8 mouse cellular contexts compared by ENCODE assay signal in the genomic region with DNA sequence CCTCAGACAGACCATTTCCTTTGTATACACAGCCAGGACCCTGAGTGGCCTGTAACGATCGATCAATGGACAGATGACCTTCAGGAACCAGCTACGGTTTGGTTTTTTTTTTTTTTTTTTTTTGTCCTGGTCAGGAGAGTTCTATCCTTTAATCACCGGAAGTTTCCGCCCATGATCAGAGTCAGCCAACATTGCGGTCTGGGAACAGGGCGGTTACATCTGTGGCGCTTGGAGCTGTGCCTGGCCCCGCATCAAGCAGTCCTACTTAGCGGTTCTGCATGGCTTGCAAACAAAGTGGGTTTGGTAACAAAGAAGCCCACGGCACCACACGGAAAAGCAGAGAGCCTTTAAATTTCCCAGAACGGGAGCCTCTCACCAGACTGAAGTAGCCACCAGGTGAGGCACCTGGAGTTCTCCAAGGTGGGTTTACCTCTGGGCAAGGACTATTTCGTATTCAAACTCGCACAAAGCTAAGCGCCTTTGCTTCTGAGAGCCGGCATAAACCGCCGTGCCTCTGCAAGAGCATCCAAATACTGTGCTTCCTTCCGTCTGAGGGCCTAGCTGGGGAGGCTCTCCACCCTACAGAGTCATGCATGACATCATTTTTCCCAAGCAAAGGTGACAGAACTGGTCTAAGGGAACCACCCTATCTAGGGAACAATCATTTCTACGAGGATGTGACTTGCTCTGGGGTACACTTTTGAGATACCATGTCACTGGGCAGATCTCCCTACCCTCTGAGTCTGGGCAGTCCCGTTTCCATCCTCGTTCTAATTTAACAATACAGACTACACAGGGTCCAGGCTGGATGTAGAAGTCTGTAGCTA. TPM values are rescaled to one million over a fixed set of nuclear protein-coding genes. Genes with fewer than 3 reads are reported as not detected.
DNase-seq lines count a peak whose midpoint lies in the region; ATAC-seq and TF ChIP-seq lines count a peak whose summit lies in the region.

No protein-coding gene starts in this region.

- peak overlapping the region; percentile 66 for H3K27ac ChIP-seq in layer of hippocampus, adult 2 months
- H3K27ac ChIP-seq in embryonic facial prominence, embryonic 12.5 days, result 0 out of 2 replicates have a peak overlapping the region, but pooled peaks have one; percentile 4
- H3K27ac ChIP-seq in hindbrain, embryonic 16.5 days (ENCODE audit: low read depth, low read length), result peak overlapping the region; percentile 72
- H3K27ac ChIP-seq in liver, postnatal 0 days (ENCODE audit: low read depth), result no peak overlapping the region
- H3K27ac ChIP-seq in stomach, embryonic 14.5 days (ENCODE audit: low read length), result no peak overlapping the region

- no peak for TF ChIP-seq CTCF in layer of hippocampus, adult 2 months (conservative IDR thresholded peaks at IDR 0.05)
- TF ChIP-seq CTCF in liver, postnatal 0 days (IDR thresholded peaks at IDR 0.05; ENCODE audit: low read depth), result no peak

- peak overlapping the region; percentile 22; the same call in 1 of the 2 replicates for H3K4me3 ChIP-seq in layer of hippocampus, adult 2 months
- H3K4me3 ChIP-seq in embryonic facial prominence, embryonic 12.5 days, result peak overlapping the region; percentile 35
- peak overlapping the region; percentile 30 for H3K4me3 ChIP-seq in hindbrain, embryonic 16.5 days (ENCODE audit: low read length)
- H3K4me3 ChIP-seq in liver, postnatal 0 days (ENCODE audit: low read depth, low read length), result peak overlapping the region; percentile 22
- peak overlapping the region; percentile 19; the same call in 1 of the 2 replicates for H3K4me3 ChIP-seq in stomach, embryonic 14.5 days (ENCODE audit: low read depth, low read length)

- peak; percentile 74; the same call in 1 of the 2 replicates for ATAC-seq in embryonic facial prominence, embryonic 12.5 days (ENCODE audit: insufficient number of reproducible peaks, insufficient read depth, low FRiP score, low TSS enrichment)
- ATAC-seq in hindbrain, embryonic 16.5 days, result peak; percentile 69
- ATAC-seq in liver, postnatal 0 days, result peak; percentile 70
- peak; percentile 37; the same call in 1 of the 2 replicates for ATAC-seq in stomach, embryonic 14.5 days (ENCODE audit: insufficient number of reproducible peaks, insufficient read depth, low FRiP score, low read depth)

- peak overlapping the region; percentile 56 for H3K4me2 ChIP-seq in embryonic facial prominence, embryonic 12.5 days (replicated peaks)
- H3K4me2 ChIP-seq in hindbrain, embryonic 16.5 days (ENCODE audit: low read length), result peak overlapping the region; percentile 61
- H3K4me2 ChIP-seq in liver, postnatal 0 days (ENCODE audit: low read depth, low read length), result peak overlapping the region; percentile 61
- peak overlapping the region; percentile 42 for H3K4me2 ChIP-seq in stomach, embryonic 14.5 days (replicated peaks; ENCODE audit: low read depth, low read length)

- peak overlapping the region; percentile 47 for H3K9ac ChIP-seq in embryonic facial prominence, embryonic 12.5 days
- peak overlapping the region; percentile 45 for H3K9ac ChIP-seq in hindbrain, embryonic 16.5 days (ENCODE audit: low read depth, low read length)
- H3K9ac ChIP-seq in liver, postnatal 0 days (replicated peaks), result no peak overlapping the region
- H3K9ac ChIP-seq in stomach, embryonic 14.5 days (replicated peaks; ENCODE audit: low read depth, low read length), result no peak overlapping the region

- TF ChIP-seq EP300 in liver, postnatal 0 days (IDR thresholded peaks at IDR 0.05; ENCODE audit: low read depth), result no peak

- no peaks in the 10 kb centered on the region for H3K36me3 ChIP-seq in embryonic facial prominence, embryonic 12.5 days
- no peaks in the 10 kb centered on the region for H3K36me3 ChIP-seq in hindbrain, embryonic 16.5 days (ENCODE audit: control insufficient read depth, insufficient read depth, low read length)
- H3K36me3 ChIP-seq in liver, postnatal 0 days (replicated peaks; ENCODE audit: insufficient read depth, low read length), result no peaks in the 10 kb centered on the region
- no peaks in the 10 kb centered on the region for H3K36me3 ChIP-seq in stomach, embryonic 14.5 days (ENCODE audit: control insufficient read depth, insufficient read depth, low read length)

- 12% methylated on average over 23 of the region's 23 CpGs for WGBS in embryonic facial prominence, embryonic 12.5 days
- WGBS in hindbrain, embryonic 16.5 days, result 10% methylated on average over 23 of the region's 23 CpGs
- WGBS in liver, postnatal 0 days (ENCODE audit: insufficient replicate concordance), result 5% methylated on average over 23 of the region's 23 CpGs
- WGBS in stomach, embryonic 14.5 days, result 8% methylated on average over 23 of the region's 23 CpGs

- H3K27me3 ChIP-seq in embryonic facial prominence, embryonic 12.5 days, result peaks cover 7% of the 10 kb centered on the region; the same call in 1 of the 2 replicates
- H3K27me3 ChIP-seq in hindbrain, embryonic 16.5 days (replicated peaks; ENCODE audit: control insufficient read depth, insufficient read depth, low read length), result no peaks in the 10 kb centered on the region
- H3K27me3 ChIP-seq in liver, postnatal 0 days (ENCODE audit: insufficient read depth, low read length), result peaks cover 29% of the 10 kb centered on the region
- no peaks in the 10 kb centered on the region for H3K27me3 ChIP-seq in stomach, embryonic 14.5 days (ENCODE audit: control insufficient read depth, insufficient read depth, low read length)

- peaks cover 17% of the 10 kb centered on the region for H3K4me1 ChIP-seq in embryonic facial prominence, embryonic 12.5 days
- H3K4me1 ChIP-seq in hindbrain, embryonic 16.5 days (ENCODE audit: control insufficient read depth, insufficient read depth, low read depth, low read length), result peaks cover 16% of the 10 kb centered on the region
- H3K4me1 ChIP-seq in liver, postnatal 0 days (ENCODE audit: insufficient read depth), result peaks cover 11% of the 10 kb centered on the region; the same call in 1 of the 2 replicates
- H3K4me1 ChIP-seq in stomach, embryonic 14.5 days (ENCODE audit: control insufficient read depth, insufficient read depth, low read length), result peaks cover 6% of the 10 kb centered on the region; the same call in 1 of the 2 replicates

- no peak for DNase-seq in layer of hippocampus, adult 2 months (ENCODE audit: low spot score in 2 of 2)
- no peak for DNase-seq in layer of hippocampus, adult 9-11 months
- DNase-seq in liver, postnatal 0 days, result no peak
- no peak for DNase-seq in testis, postnatal 10 days (ENCODE audit: low spot score)
- DNase-seq in layer of hippocampus, adult 8-10 months (ENCODE audit: low spot score in 2 of 2), result no peak

- H3K9me3 ChIP-seq in embryonic facial prominence, embryonic 12.5 days, result no peaks in the 10 kb centered on the region
- no peaks in the 10 kb centered on the region for H3K9me3 ChIP-seq in hindbrain, embryonic 16.5 days (ENCODE audit: control insufficient read depth, low read length)
- no peaks in the 10 kb centered on the region for H3K9me3 ChIP-seq in liver, postnatal 0 days (ENCODE audit: low read length)
- H3K9me3 ChIP-seq in stomach, embryonic 14.5 days (ENCODE audit: control insufficient read depth, low read depth, low read length), result no peaks in the 10 kb centered on the region

RNA-seq across cellular contexts. Expression of gene Cabp1, which starts 9.8 kb away (rescaled TPM):
- total RNA-seq in layer of hippocampus, adult 2 months (2021), result 100 to 1,000 TPM; 124 to 129 TPM
- 2.6 and 4.7 TPM in 2 replicates for polyA plus RNA-seq in embryonic facial prominence, embryonic 12.5 days (2016; fragmentation: Nextera tagmentation; extraction: Ambion mirVana)
- 6.5 and 11.6 TPM in 2 replicates for polyA plus RNA-seq in hindbrain, embryonic 16.5 days (2015; fragmentation: Nextera tagmentation; extraction: Ambion mirVana)
- not detected in 2 replicates for polyA plus RNA-seq in liver, postnatal 0 days (2015; fragmentation: Nextera tagmentation; extraction: Ambion mirVana)
- polyA plus RNA-seq in stomach, embryonic 14.5 days (2014; fragmentation: Nextera tagmentation; extraction: Ambion mirVana), result 1.00 and 1.5 TPM in 2 replicates
- total RNA-seq in layer of hippocampus, adult 8-10 months (2022), result 100 to 1,000 TPM; 109 to 118 (median 114) TPM

RNA-seq across cellular contexts. Expression of gene Pop5, which starts 31.7 kb away (rescaled TPM):
- total RNA-seq in layer of hippocampus, adult 2 months (2021), result 100 to 1,000 TPM; 103 to 104 TPM
- 82.1 and 93.4 TPM in 2 replicates for polyA plus RNA-seq in embryonic facial prominence, embryonic 12.5 days (2016; fragmentation: Nextera tagmentation; extraction: Ambion mirVana)
- 106 and 107 TPM in 2 replicates for polyA plus RNA-seq in hindbrain, embryonic 16.5 days (2015; fragmentation: Nextera tagmentation; extraction: Ambion mirVana)
- polyA plus RNA-seq in liver, postnatal 0 days (2015; fragmentation: Nextera tagmentation; extraction: Ambion mirVana), result 58.7 and 61.8 TPM in 2 replicates
- polyA plus RNA-seq in stomach, embryonic 14.5 days (2014; fragmentation: Nextera tagmentation; extraction: Ambion mirVana), result 93.1 and 97.7 TPM in 2 replicates
- total RNA-seq in layer of hippocampus, adult 8-10 months (2022), result 100 to 1,000 TPM in 2 of 4 experiments, 10 to 100 TPM in 2; 89.0 to 104 (median 99.1) TPM

RNA-seq across cellular contexts. Expression of gene Mlec, which starts 46.0 kb away (rescaled TPM):
- 10 to 100 TPM; 75.7 to 84.7 TPM for total RNA-seq in layer of hippocampus, adult 2 months (2021)
- polyA plus RNA-seq in embryonic facial prominence, embryonic 12.5 days (2016; fragmentation: Nextera tagmentation; extraction: Ambion mirVana), result 82.1 and 86.6 TPM in 2 replicates
- 23.8 and 31.5 TPM in 2 replicates for polyA plus RNA-seq in hindbrain, embryonic 16.5 days (2015; fragmentation: Nextera tagmentation; extraction: Ambion mirVana)
- polyA plus RNA-seq in liver, postnatal 0 days (2015; fragmentation: Nextera tagmentation; extraction: Ambion mirVana), result 8.2 and 10.1 TPM in 2 replicates
- 52.6 and 61.3 TPM in 2 replicates for polyA plus RNA-seq in stomach, embryonic 14.5 days (2014; fragmentation: Nextera tagmentation; extraction: Ambion mirVana)
- total RNA-seq in layer of hippocampus, adult 8-10 months (2022), result 100 to 1,000 TPM in 1 of 4 experiments, 10 to 100 TPM in 3; 80.4 to 100 (median 89.0) TPM

Comparison
In these comparisons a context has a peak if more than half of its experiments do, and no peak if none do; other contexts are left out.
1. H3K27ac ChIP-seq: peak in layer of hippocampus, adult 2 months (single experiment), embryonic facial prominence, embryonic 12.5 days (single experiment) and hindbrain, embryonic 16.5 days (single experiment); none in liver, postnatal 0 days (single experiment) and stomach, embryonic 14.5 days (single experiment).
2. H3K9ac ChIP-seq: peak in embryonic facial prominence, embryonic 12.5 days (single experiment) and hindbrain, embryonic 16.5 days (single experiment); none in liver, postnatal 0 days (single experiment) and stomach, embryonic 14.5 days (single experiment).
3. Peak in every context shown above with its lines, with median percentiles within 50 percentile points of each other: H3K4me3 ChIP-seq, ATAC-seq and H3K4me2 ChIP-seq.